Mouse (Mus musculus) hindbrain, embryonic 12.5 days (tissue): ENCODE data around the gene Gm20903. TPM values are rescaled to one million over a fixed set of nuclear protein-coding genes. Genes with fewer than 3 reads are reported as not detected.
"Not testable (repeated sequence)": the region's sequence is repeated elsewhere in the genome, so short reads cannot be mapped to it uniquely, and the experiment has no call there.

Experiments used
- ATAC-seq: fragments of 200-750 bp; cut with Nextera tagmentation; 2 replicates; pipeline ENCODE4 v1.8.0; 2017; ENCODE audit warnings: moderate TSS enrichment; ENCODE audit not compliant: low FRiP score
- H3K27ac ChIP-seq: fragments of 300-500 bp; sonication (generic); 2 replicates; pipeline ENCODE4 v1.5.1; 2016; ENCODE audit warnings: mild to moderate bottlenecking
- H3K27me3 ChIP-seq: fragments of 300-500 bp; sonication (generic); 2 replicates; pipeline ENCODE4 v1.6.1; 2016; ENCODE audit warnings: mild to moderate bottlenecking
- H3K36me3 ChIP-seq: fragments of 300-500 bp; sonication (generic); 2 replicates; pipeline ENCODE4 v1.6.1; 2016; ENCODE audit warnings: mild to moderate bottlenecking
- H3K4me1 ChIP-seq: fragments of 300-500 bp; sonication (generic); 2 replicates; pipeline ENCODE4 v1.6.1; 2016
- H3K4me2 ChIP-seq: fragments of 300-500 bp; sonication (generic); replicated peaks from 2 replicates; pipeline ENCODE4 v1.6.1; 2016; ENCODE audit warnings: mild to moderate bottlenecking
- H3K4me3 ChIP-seq: fragments of 300-500 bp; sonication (generic); 2 replicates; pipeline ENCODE4 v1.5.1; 2016; ENCODE audit warnings: mild to moderate bottlenecking
- H3K9ac ChIP-seq: fragments of 300-500 bp; sonication (generic); 2 replicates; pipeline ENCODE4 v1.6.1; 2016; ENCODE audit warnings: mild to moderate bottlenecking, moderate library complexity
- H3K9me3 ChIP-seq: fragments of 300-500 bp; sonication (generic); replicated peaks from 2 replicates; pipeline ENCODE4 v1.6.1; 2016; ENCODE audit warnings: mild to moderate bottlenecking
- WGBS: fragments of 180-500 bp; shearing (Covaris S2); methylation state at CpG from one replicate; pipeline ENCODE4 v1.1.7; 2016; 5-methylcytosine and 5-hydroxymethylcytosine counted together
- polyA plus RNA-seq: library from polyadenylated mRNA; unstranded; fragments of >200 nt; fragmentation: Nextera tagmentation; extraction: Ambion mirVana; gene quantifications from 2 replicates; pipeline ENCODE4 v1.2.1, GENCODE M21; 2016

Gene Gm20903
- polyA plus RNA-seq = not detected in 2 replicates

- H3K4me3 ChIP-seq, H3K4me1 ChIP-seq, H3K27me3 ChIP-seq, H3K27ac ChIP-seq, H3K4me2 ChIP-seq, ATAC-seq, H3K9me3 ChIP-seq, H3K36me3 ChIP-seq, H3K9ac ChIP-seq: not testable (repeated sequence)
- WGBS = no CpG with 5 or more reads among the region's 6 CpGs
These were observed at the start of gene Gm20903 for GRCm38 (mm10) chrY:73669015-73669414. Gene Gm20903 (plus strand): TSS chrY:73669315.
